Mouse (Mus musculus): ENCODE results near the gene Tas2r108. TPM values are rescaled to one million over a fixed set of nuclear protein-coding genes. Genes with fewer than 3 reads are reported as not detected.

Gene Tas2r108
- polyA plus RNA-seq (2014; fragmentation: Nextera tagmentation; extraction: Ambion mirVana), result 0.45 TPM in 1 of 2 replicates, not detected in the other

- H3K9ac ChIP-seq (replicated peaks; ENCODE audit: low read length), result no peak within 1 kb of the TSS
- no peaks in the 10 kb centered on the region for H3K27me3 ChIP-seq (ENCODE audit: control insufficient read depth, insufficient read depth, low read length)
- WGBS, result 90% methylated on average over 3 of the region's 3 CpGs
- no peak within 1 kb of the TSS for H3K4me2 ChIP-seq (ENCODE audit: low read length)
- no peak within 1 kb of the TSS for H3K4me3 ChIP-seq (replicated peaks; ENCODE audit: low read depth, low read length)
- H3K27ac ChIP-seq (replicated peaks; ENCODE audit: low read depth, low read length), result no peak within 1 kb of the TSS
- no peak for ATAC-seq (ENCODE audit: low FRiP score, low TSS enrichment)
- H3K36me3 ChIP-seq (ENCODE audit: control insufficient read depth, insufficient read depth, low read length), result no peaks in the 10 kb centered on the region
- no peaks in the 10 kb centered on the region for H3K4me1 ChIP-seq (ENCODE audit: control insufficient read depth, insufficient read depth, low read length)
- no peaks in the 10 kb centered on the region for H3K9me3 ChIP-seq (ENCODE audit: control insufficient read depth, low read length)
- no peak for DNase-seq
These were observed at the start of gene Tas2r108 for GRCm38 (mm10) chr6:40493229-40493628. Gene Tas2r108, plus strand, starts transcription at chr6:40493529.

GRCm38 (mm10) chr6:40448626-40449025 is 44.7 kb upstream of the Tas2r108 start:
- Histone ChIP-seq H3K27ac (replicated peaks; ENCODE audit: low read depth, low read length) (no peak overlapping the region), H3K4me2 (ENCODE audit: low read length) (no peak overlapping the region), H3K9ac (replicated peaks; ENCODE audit: low read length) (no peak overlapping the region), H3K9me3 (ENCODE audit: control insufficient read depth, low read length) (no peaks in the 10 kb centered on the region), H3K36me3 (ENCODE audit: control insufficient read depth, insufficient read depth, low read length) (no peaks in the 10 kb centered on the region), H3K4me1 (ENCODE audit: control insufficient read depth, insufficient read depth, low read length) (no peaks in the 10 kb centered on the region), H3K27me3 (ENCODE audit: control insufficient read depth, insufficient read depth, low read length) (no peaks in the 10 kb centered on the region), H3K4me3 (replicated peaks; ENCODE audit: low read depth, low read length) (no peak overlapping the region)
- ATAC-seq (ENCODE audit: low FRiP score, low TSS enrichment) (no peak), DNase-seq (no peak)

- no peak overlapping the region for H3K4me2 ChIP-seq (ENCODE audit: low read length)
- peak; percentile 67 for DNase-seq
- no peak overlapping the region for H3K4me3 ChIP-seq (replicated peaks; ENCODE audit: low read depth, low read length)
- no peaks in the 10 kb centered on the region for H3K27me3 ChIP-seq (ENCODE audit: control insufficient read depth, insufficient read depth, low read length)
- no peaks in the 10 kb centered on the region for H3K4me1 ChIP-seq (ENCODE audit: control insufficient read depth, insufficient read depth, low read length)
- H3K36me3 ChIP-seq (ENCODE audit: control insufficient read depth, insufficient read depth, low read length), result no peaks in the 10 kb centered on the region
- no peak overlapping the region for H3K27ac ChIP-seq (replicated peaks; ENCODE audit: low read depth, low read length)
- H3K9ac ChIP-seq (replicated peaks; ENCODE audit: low read length), result no peak overlapping the region
- 23% methylated on average over 7 of the region's 7 CpGs for WGBS
- no peaks in the 10 kb centered on the region for H3K9me3 ChIP-seq (ENCODE audit: control insufficient read depth, low read length)
- no peak for ATAC-seq (ENCODE audit: low FRiP score, low TSS enrichment)
These were observed 38.8 kb upstream of the Tas2r108 start for GRCm38 (mm10) chr6:40454436-40455041.

GRCm38 (mm10) chr6:40465710-40466109 is 27.6 kb upstream of the Tas2r108 start:
- WGBS, result 45% methylated on average over 6 of the region's 6 CpGs
- Histone ChIP-seq H3K27me3 (ENCODE audit: control insufficient read depth, insufficient read depth, low read length) (no peaks in the 10 kb centered on the region), H3K36me3 (ENCODE audit: control insufficient read depth, insufficient read depth, low read length) (no peaks in the 10 kb centered on the region), H3K4me3 (replicated peaks; ENCODE audit: low read depth, low read length) (no peak overlapping the region), H3K27ac (replicated peaks; ENCODE audit: low read depth, low read length) (no peak overlapping the region), H3K9me3 (ENCODE audit: control insufficient read depth, low read length) (no peaks in the 10 kb centered on the region), H3K4me1 (ENCODE audit: control insufficient read depth, insufficient read depth, low read length) (no peaks in the 10 kb centered on the region), H3K4me2 (ENCODE audit: low read length) (no peak overlapping the region), H3K9ac (replicated peaks; ENCODE audit: low read length) (no peak overlapping the region)
- DNase-seq (no peak), ATAC-seq (ENCODE audit: low FRiP score, low TSS enrichment) (no peak)

GRCm38 (mm10) chr6:40470916-40471719 is 22.2 kb upstream of the Tas2r108 start, which contains the start of gene Ssbp1:
Gene Ssbp1, plus strand, starts transcription at chr6:40471352.
- 1% methylated on average over 54 of the region's 54 CpGs for WGBS
- H3K9ac ChIP-seq (replicated peaks; ENCODE audit: low read length), result peak within 1 kb of the TSS; percentile 82

GRCm38 (mm10) chr6:40471720-40472010 is 21.7 kb upstream of the Tas2r108 start:
- peak overlapping the region; percentile 93 for H3K27ac ChIP-seq (replicated peaks; ENCODE audit: low read depth, low read length)
- peaks cover 27% of the 10 kb centered on the region for H3K36me3 ChIP-seq (ENCODE audit: control insufficient read depth, insufficient read depth, low read length)
- peaks cover 17% of the 10 kb centered on the region for H3K4me1 ChIP-seq (ENCODE audit: control insufficient read depth, insufficient read depth, low read length)
- H3K9ac ChIP-seq (replicated peaks; ENCODE audit: low read length), result peak overlapping the region; percentile 82
- H3K9me3 ChIP-seq (ENCODE audit: control insufficient read depth, low read length), result no peaks in the 10 kb centered on the region
- peak overlapping the region; percentile 82 for H3K4me3 ChIP-seq (replicated peaks; ENCODE audit: low read depth, low read length)
- WGBS, result 0% methylated on average over 7 of the region's 7 CpGs
- H3K4me2 ChIP-seq (ENCODE audit: low read length), result peak overlapping the region; percentile 83
- H3K27me3 ChIP-seq (ENCODE audit: control insufficient read depth, insufficient read depth, low read length), result no peaks in the 10 kb centered on the region
- ATAC-seq (ENCODE audit: low FRiP score, low TSS enrichment) (peak; percentile 4; the same call in 1 of the 2 replicates), DNase-seq (no peak)

More at GRCm38 (mm10) chr6:40470916-40471719, 22.2 kb upstream of the Tas2r108 start, which contains the start of gene Ssbp1:
- Histone ChIP-seq H3K27me3 (ENCODE audit: control insufficient read depth, insufficient read depth, low read length) (no peaks in the 10 kb centered on the region), H3K36me3 (ENCODE audit: control insufficient read depth, insufficient read depth, low read length) (peaks cover 23% of the 10 kb centered on the region), H3K9me3 (ENCODE audit: control insufficient read depth, low read length) (no peaks in the 10 kb centered on the region), H3K4me1 (ENCODE audit: control insufficient read depth, insufficient read depth, low read length) (peaks cover 17% of the 10 kb centered on the region), H3K4me3 (replicated peaks; ENCODE audit: low read depth, low read length) (peak within 1 kb of the TSS; percentile 82), H3K4me2 (ENCODE audit: low read length) (peak within 1 kb of the TSS; percentile 83), H3K27ac (replicated peaks; ENCODE audit: low read depth, low read length) (peak within 1 kb of the TSS; percentile 93)
- DNase-seq (peak; percentile 97), ATAC-seq (ENCODE audit: low FRiP score, low TSS enrichment) (peak; percentile 97)

GRCm38 (mm10) chr6:40476132-40476531 is 17.2 kb upstream of the Tas2r108 start:
- no peak overlapping the region for H3K4me2 ChIP-seq (ENCODE audit: low read length)
- no peak overlapping the region for H3K4me3 ChIP-seq (replicated peaks; ENCODE audit: low read depth, low read length)
- peaks cover 17% of the 10 kb centered on the region for H3K4me1 ChIP-seq (ENCODE audit: control insufficient read depth, insufficient read depth, low read length)
- no peaks in the 10 kb centered on the region for H3K27me3 ChIP-seq (ENCODE audit: control insufficient read depth, insufficient read depth, low read length)
- no peak overlapping the region for H3K27ac ChIP-seq (replicated peaks; ENCODE audit: low read depth, low read length)
- peaks cover 53% of the 10 kb centered on the region for H3K36me3 ChIP-seq (ENCODE audit: control insufficient read depth, insufficient read depth, low read length)
- H3K9ac ChIP-seq (replicated peaks; ENCODE audit: low read length), result no peak overlapping the region
- DNase-seq (no peak), ATAC-seq (ENCODE audit: low FRiP score, low TSS enrichment) (no peak)
- no peaks in the 10 kb centered on the region for H3K9me3 ChIP-seq (ENCODE audit: control insufficient read depth, low read length)
- WGBS, result 96% methylated on average over 4 of the region's 4 CpGs

- no peaks in the 10 kb centered on the region for H3K27me3 ChIP-seq (ENCODE audit: control insufficient read depth, insufficient read depth, low read length)
- no peak overlapping the region for H3K27ac ChIP-seq (replicated peaks; ENCODE audit: low read depth, low read length)
- ATAC-seq (ENCODE audit: low FRiP score, low TSS enrichment) (no peak), DNase-seq (peak; percentile 66)
- H3K9ac ChIP-seq (replicated peaks; ENCODE audit: low read length), result no peak overlapping the region
- no peak overlapping the region for H3K4me3 ChIP-seq (replicated peaks; ENCODE audit: low read depth, low read length)
- H3K4me1 ChIP-seq (ENCODE audit: control insufficient read depth, insufficient read depth, low read length), result no peaks in the 10 kb centered on the region
- peaks cover 78% of the 10 kb centered on the region for H3K36me3 ChIP-seq (ENCODE audit: control insufficient read depth, insufficient read depth, low read length)
- H3K9me3 ChIP-seq (ENCODE audit: control insufficient read depth, low read length), result no peaks in the 10 kb centered on the region
- no peak overlapping the region for H3K4me2 ChIP-seq (ENCODE audit: low read length)
- WGBS, result 96% methylated on average over 1 of the region's 1 CpGs
These were observed 13.6 kb upstream of the Tas2r108 start for GRCm38 (mm10) chr6:40479705-40480104.

GRCm38 (mm10) chr6:40482318-40482717 is 11.0 kb upstream of the Tas2r108 start:
- H3K4me2 ChIP-seq (ENCODE audit: low read length), result no peak overlapping the region
- no peak for DNase-seq
- no peak overlapping the region for H3K27ac ChIP-seq (replicated peaks; ENCODE audit: low read depth, low read length)
- H3K4me3 ChIP-seq (replicated peaks; ENCODE audit: low read depth, low read length), result no peak overlapping the region
- H3K4me1 ChIP-seq (ENCODE audit: control insufficient read depth, insufficient read depth, low read length), result no peaks in the 10 kb centered on the region
- H3K9me3 ChIP-seq (ENCODE audit: control insufficient read depth, low read length), result no peaks in the 10 kb centered on the region
- peaks cover 63% of the 10 kb centered on the region for H3K36me3 ChIP-seq (ENCODE audit: control insufficient read depth, insufficient read depth, low read length)
- no peak overlapping the region for H3K9ac ChIP-seq (replicated peaks; ENCODE audit: low read length)
- WGBS, result 97% methylated on average over 5 of the region's 5 CpGs
- no peak for ATAC-seq (ENCODE audit: low FRiP score, low TSS enrichment)
- no peaks in the 10 kb centered on the region for H3K27me3 ChIP-seq (ENCODE audit: control insufficient read depth, insufficient read depth, low read length)

All from midbrain, embryonic 14.5 days (tissue).